Mouse (Mus musculus) monocyte, adult 2 months (primary cell): ENCODE measurements around the gene Nmnat3.
"Not testable (repeated sequence)": the region's sequence is repeated elsewhere in the genome, so short reads cannot be mapped to it uniquely, and the experiment has no call there.

ENCODE experiments used
- DNase-seq, 2 experiments: peaks; one replicate each; pipeline ENCODE4 v3.0.0; 2022; ENCODE audit warnings: low spot score in 2 of 2, low read depth in 1 of 2

Nmnat3 gene

GRCm38 (mm10) chr9:98287135-98287534 lies at the start of gene Nmnat3:
Nmnat3 (plus strand) TSS chr9:98287435.
- DNase-seq = not testable (repeated sequence)

- no peak for DNase-seq
Observed at GRCm38 (mm10) chr9:98243481-98243880, 43.8 kb upstream of the Nmnat3 start.

- no peak for DNase-seq
Observed at GRCm38 (mm10) chr9:98244223-98244622, 43.0 kb upstream of the Nmnat3 start.

- no peak for DNase-seq
Observed at GRCm38 (mm10) chr9:98245226-98245625, 42.0 kb upstream of the Nmnat3 start.

GRCm38 (mm10) chr9:98246351-98246750 lies 40.9 kb upstream of the Nmnat3 start:
- no peak for DNase-seq

- no peak for DNase-seq
Observed at GRCm38 (mm10) chr9:98260210-98260609, 27.0 kb upstream of the Nmnat3 start.

GRCm38 (mm10) chr9:98261461-98262011 lies 25.7 kb upstream of the Nmnat3 start:
- no peak for DNase-seq

- DNase-seq = no peak
Observed at GRCm38 (mm10) chr9:98264916-98265315, 22.3 kb upstream of the Nmnat3 start.

GRCm38 (mm10) chr9:98272734-98273133 lies 14.5 kb upstream of the Nmnat3 start:
- no peak for DNase-seq

- DNase-seq = no peak
Observed at GRCm38 (mm10) chr9:98275080-98275479, 12.2 kb upstream of the Nmnat3 start.

- DNase-seq = no peak
Observed at GRCm38 (mm10) chr9:98280162-98280561, 7.1 kb upstream of the Nmnat3 start.

GRCm38 (mm10) chr9:98285606-98286301 lies 1.5 kb upstream of the Nmnat3 start:
- no peak for DNase-seq

GRCm38 (mm10) chr9:98289665-98290064 lies 2.4 kb downstream of the Nmnat3 start:
- DNase-seq = no peak

- no peak for DNase-seq
Observed at GRCm38 (mm10) chr9:98290591-98290990, 3.4 kb downstream of the Nmnat3 start.

- DNase-seq = peak; percentile 73 to 83
Observed at GRCm38 (mm10) chr9:98296383-98297201, 9.4 kb downstream of the Nmnat3 start.

GRCm38 (mm10) chr9:98297234-98297936 lies 10.2 kb downstream of the Nmnat3 start:
- peak in 1 of 2 experiments; percentile 6 for DNase-seq

GRCm38 (mm10) chr9:98297937-98298595 lies 10.8 kb downstream of the Nmnat3 start:
- DNase-seq = no peak

- no peak for DNase-seq
Observed at GRCm38 (mm10) chr9:98298761-98299160, 11.5 kb downstream of the Nmnat3 start.

GRCm38 (mm10) chr9:98299235-98299634 lies 12.0 kb downstream of the Nmnat3 start:
- no peak for DNase-seq

- DNase-seq = no peak
Observed at GRCm38 (mm10) chr9:98300582-98300981, 13.3 kb downstream of the Nmnat3 start.

- DNase-seq = no peak
Observed at GRCm38 (mm10) chr9:98307011-98307410, 19.8 kb downstream of the Nmnat3 start.
